Mouse (Mus musculus) liver, embryonic 14.5 days (tissue): ENCODE data around the gene Fcer1g.

Experiments used
- CTCF ChIP-seq: IDR thresholded peaks from 2 replicates; pipeline ENCODE4 v1.5.1; 2016; ENCODE audit warnings: antibody characterized with exemption, low read depth, control low read depth
- EP300 ChIP-seq: IDR thresholded peaks from 2 replicates; pipeline ENCODE4 v1.6.1; 2016; ENCODE audit warnings: antibody characterized with exemption, low read depth

- TF ChIP-seq EP300 (no peak), CTCF (no peak)
Measured at GRCm38 (mm10) chr1:171245353-171245752, 11.2 kb upstream of the Fcer1g start.
